Mouse (Mus musculus) limb, embryonic 14.5 days (tissue): ENCODE measurements around the gene Kcnmb4. TPM values are rescaled to one million over a fixed set of nuclear protein-coding genes. Genes with fewer than 3 reads are reported as not detected.

ENCODE experiments used
- ATAC-seq: fragments of 200-750 bp; cut with Nextera tagmentation; 2 replicates; pipeline ENCODE4 v1.8.0; 2017; ENCODE audit warnings: low read depth, moderate number of reproducible peaks, moderate TSS enrichment; ENCODE audit not compliant: low FRiP score
- DNase-seq: peaks from one replicate; pipeline ENCODE4 v3.0.0-alpha.2; 2015; ENCODE audit warnings: low spot score
- H3K27ac ChIP-seq: fragments of 300-500 bp; sonication (generic); replicated peaks from 2 replicates; pipeline ENCODE4 v1.5.1; 2014; ENCODE audit warnings: low read depth, mild to moderate bottlenecking, low read length, moderate library complexity, mixed read lengths
- H3K27me3 ChIP-seq: fragments of 300-500 bp; sonication (generic); 2 replicates; pipeline ENCODE4 v1.6.1; 2014; ENCODE audit warnings: low read length, mixed read lengths; ENCODE audit not compliant: control insufficient read depth, insufficient read depth
- H3K36me3 ChIP-seq: fragments of 300-500 bp; sonication (generic); 2 replicates; pipeline ENCODE4 v1.6.1; 2014; ENCODE audit warnings: mild to moderate bottlenecking, low read length, moderate library complexity, mixed read lengths; ENCODE audit not compliant: control insufficient read depth, insufficient read depth
- H3K4me1 ChIP-seq: fragments of 300-500 bp; sonication (generic); 2 replicates; pipeline ENCODE4 v1.6.1; 2014; ENCODE audit warnings: antibody characterized with exemption, low read length, mixed read lengths; ENCODE audit not compliant: control insufficient read depth, insufficient read depth
- H3K4me2 ChIP-seq: fragments of 300-500 bp; sonication (generic); replicated peaks from 2 replicates; pipeline ENCODE4 v1.6.1; 2014; ENCODE audit warnings: low read depth, mild to moderate bottlenecking, low read length, moderate library complexity; ENCODE audit not compliant: severe bottlenecking
- H3K4me3 ChIP-seq: fragments of 300-500 bp; sonication (generic); replicated peaks from 2 replicates; pipeline ENCODE4 v1.5.1; 2014; ENCODE audit warnings: low read length
- H3K9ac ChIP-seq: fragments of 300-500 bp; sonication (generic); 2 replicates; pipeline ENCODE4 v1.6.1; 2014; ENCODE audit warnings: mild to moderate bottlenecking, low read depth, low read length, moderate library complexity; ENCODE audit not compliant: severe bottlenecking
- H3K9me3 ChIP-seq: fragments of 300-500 bp; sonication (generic); 2 replicates; pipeline ENCODE4 v1.6.1; 2016; ENCODE audit warnings: low read length; ENCODE audit not compliant: control insufficient read depth
- POLR2A ChIP-seq: fragments of 200-500 bp; IDR thresholded peaks from 2 replicates; pipeline ENCODE4 v1.8.0; 2012; ENCODE audit warnings: inconsistent platforms, mild to moderate bottlenecking, moderate library complexity, borderline replicate concordance; ENCODE audit not compliant: insufficient read depth, insufficient read length; ENCODE audit errors: extremely low read depth
- WGBS: fragments of 180-500 bp; shearing (Covaris S2); extraction: QIAGEN DNeasy Blood & Tissue Kit; methylation state at CpG from one replicate; pipeline ENCODE4 v1.1.7; 2014; 5-methylcytosine and 5-hydroxymethylcytosine counted together
- polyA plus RNA-seq, 2 experiments: library from polyadenylated mRNA; depleted of rRNA in 1 of 2; stranded (reverse) in 1 of 2; unstranded in 1 of 2; fragments of >200 nt; fragmentation: Nextera tagmentation in 1 of 2; extraction: Ambion mirVana in 1 of 2; gene quantifications; 2 replicates each; pipeline versions ENCODE4 v1.2.1 to v1.2.3; 2012 to 2014

Gene Kcnmb4
- polyA plus RNA-seq, 2 experiments, result 13.7 to 31.8 TPM

GRCm38 (mm10) chr10:116440946-116441345, 32.7 kb downstream of the Kcnmb4 start:
- no peak for TF ChIP-seq POLR2A
- Histone ChIP-seq H3K4me2 (peak overlapping the region; percentile 36), H3K36me3 (peaks cover 10% of the 10 kb centered on the region), H3K4me3 (no peak overlapping the region), H3K27ac (no peak overlapping the region), H3K4me1 (0 out of 2 replicates have a peak, but pooled peaks cover 6% of the 10 kb centered on the region), H3K9ac (no peak overlapping the region), H3K9me3 (peaks cover 7% of the 10 kb centered on the region; the same call in 1 of the 2 replicates), H3K27me3 (no peaks in the 10 kb centered on the region)
- ATAC-seq, result no peak
- 96% methylated on average over 7 of the region's 7 CpGs for WGBS
- no peak for DNase-seq

GRCm38 (mm10) chr10:116440088-116440487, 33.6 kb downstream of the Kcnmb4 start:
- no peak for TF ChIP-seq POLR2A
- H3K4me1 ChIP-seq, result 0 out of 2 replicates have a peak, but pooled peaks cover 6% of the 10 kb centered on the region
- DNase-seq (no peak), ATAC-seq (no peak)
- H3K27me3 ChIP-seq, result no peaks in the 10 kb centered on the region
- no peak overlapping the region for H3K9ac ChIP-seq
- no peak overlapping the region for H3K27ac ChIP-seq
- H3K4me3 ChIP-seq, result no peak overlapping the region
- peaks cover 6% of the 10 kb centered on the region for H3K36me3 ChIP-seq
- WGBS, result 92% methylated on average over 10 of the region's 10 CpGs
- H3K9me3 ChIP-seq, result peaks cover 7% of the 10 kb centered on the region; the same call in 1 of the 2 replicates
- no peak overlapping the region for H3K4me2 ChIP-seq

GRCm38 (mm10) chr10:116435455-116435854, 38.2 kb downstream of the Kcnmb4 start:
- TF ChIP-seq POLR2A, result no peak
- H3K4me1 ChIP-seq, result no peaks in the 10 kb centered on the region
- peaks cover 7% of the 10 kb centered on the region; the same call in 1 of the 2 replicates for H3K9me3 ChIP-seq
- 86% methylated on average over 12 of the region's 12 CpGs for WGBS
- H3K27me3 ChIP-seq, result no peaks in the 10 kb centered on the region
- DNase-seq (no peak), ATAC-seq (no peak)
- no peak overlapping the region for H3K9ac ChIP-seq
- H3K4me2 ChIP-seq, result no peak overlapping the region
- H3K4me3 ChIP-seq, result no peak overlapping the region
- H3K36me3 ChIP-seq, result peaks cover 6% of the 10 kb centered on the region; the same call in 1 of the 2 replicates
- no peak overlapping the region for H3K27ac ChIP-seq

- Histone ChIP-seq H3K4me1 (no peaks in the 10 kb centered on the region), H3K36me3 (no peaks in the 10 kb centered on the region), H3K4me2 (no peak overlapping the region), H3K9me3 (no peaks in the 10 kb centered on the region; the same call in 1 of the 2 replicates), H3K27ac (no peak overlapping the region), H3K9ac (no peak overlapping the region), H3K4me3 (no peak overlapping the region), H3K27me3 (no peaks in the 10 kb centered on the region)
- no peak for DNase-seq
- no peak for ATAC-seq
- no peak for TF ChIP-seq POLR2A
- 88% methylated on average over 7 of the region's 7 CpGs for WGBS
Observed at GRCm38 (mm10) chr10:116432421-116432820, 41.3 kb downstream of the Kcnmb4 start.

GRCm38 (mm10) chr10:116428026-116428780, 45.5 kb downstream of the Kcnmb4 start:
- ATAC-seq (no peak), DNase-seq (no peak)
- H3K27ac ChIP-seq, result no peak overlapping the region
- no peaks in the 10 kb centered on the region for H3K36me3 ChIP-seq
- no peak overlapping the region for H3K4me2 ChIP-seq
- H3K4me3 ChIP-seq, result no peak overlapping the region
- no peak overlapping the region for H3K9ac ChIP-seq
- WGBS, result 92% methylated on average over 26 of the region's 26 CpGs
- no peak for TF ChIP-seq POLR2A
- H3K9me3 ChIP-seq, result no peaks in the 10 kb centered on the region; the same call in 1 of the 2 replicates
- no peaks in the 10 kb centered on the region for H3K4me1 ChIP-seq
- no peaks in the 10 kb centered on the region for H3K27me3 ChIP-seq
